Mouse (Mus musculus) frontal cortex, postnatal 10 days (tissue): ENCODE data around the gene Vstm5.
A peak's percentile ranks its signal among the peaks of the same experiment; 100 is the strongest.
"Not testable (repeated sequence)": the region's sequence is repeated elsewhere in the genome, so short reads cannot be mapped to it uniquely, and the experiment has no call there.

Source experiments
- DNase-seq, 2 experiments: peaks; one replicate each; pipeline ENCODE4 v3.0.0; 2022; ENCODE audit warnings: low spot score in 2 of 2, mixed read lengths in 1 of 2

Gene Vstm5

DNA sequence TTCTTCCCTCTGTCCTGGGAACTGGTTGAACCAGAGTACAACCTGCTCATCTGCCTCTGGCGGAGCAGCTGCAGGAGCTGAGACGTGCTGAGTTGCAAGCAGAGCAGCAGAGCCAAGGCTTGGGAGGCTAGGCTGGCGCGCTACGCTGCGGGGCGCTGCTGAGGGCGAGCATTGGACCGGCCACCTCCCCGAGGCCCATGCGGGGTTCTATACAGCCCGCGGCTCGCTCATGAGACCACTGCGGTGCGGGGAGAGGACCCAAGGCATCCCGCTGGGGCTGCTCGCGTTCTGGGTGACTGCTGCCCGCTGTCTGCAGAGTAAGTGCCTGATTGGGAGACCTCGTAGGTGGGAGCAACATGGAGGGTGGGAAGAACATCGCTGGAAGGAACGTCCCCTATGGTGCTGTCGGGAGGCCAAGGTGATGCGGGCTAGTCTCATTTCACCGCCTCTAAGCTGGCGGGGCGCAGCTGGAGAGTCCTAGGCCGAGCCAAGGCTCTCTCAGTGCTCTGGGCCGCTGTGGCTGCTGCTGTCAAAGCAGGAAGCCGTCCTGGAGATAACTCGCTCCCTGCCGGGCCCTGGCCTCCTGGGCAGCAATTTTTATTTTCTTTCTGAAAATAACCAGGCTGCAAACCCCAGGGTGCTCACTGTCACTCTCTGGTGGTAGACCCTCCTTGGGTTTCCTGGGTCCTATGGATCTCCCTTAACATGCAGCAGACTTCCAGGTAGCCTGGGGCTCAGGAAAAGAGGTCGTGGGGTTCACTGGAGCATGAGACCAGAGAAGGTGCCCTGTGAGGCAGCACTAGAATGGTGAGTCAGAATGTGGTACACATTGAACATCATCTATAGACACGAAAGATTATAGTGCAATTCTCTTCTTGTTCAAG is at the start of gene Vstm5:
Gene Vstm5, plus strand, starts transcription at position 4 of the 884 bp plus-strand sequence.
- DNase-seq = peak in 1 of 2 experiments; percentile 36

DNA sequence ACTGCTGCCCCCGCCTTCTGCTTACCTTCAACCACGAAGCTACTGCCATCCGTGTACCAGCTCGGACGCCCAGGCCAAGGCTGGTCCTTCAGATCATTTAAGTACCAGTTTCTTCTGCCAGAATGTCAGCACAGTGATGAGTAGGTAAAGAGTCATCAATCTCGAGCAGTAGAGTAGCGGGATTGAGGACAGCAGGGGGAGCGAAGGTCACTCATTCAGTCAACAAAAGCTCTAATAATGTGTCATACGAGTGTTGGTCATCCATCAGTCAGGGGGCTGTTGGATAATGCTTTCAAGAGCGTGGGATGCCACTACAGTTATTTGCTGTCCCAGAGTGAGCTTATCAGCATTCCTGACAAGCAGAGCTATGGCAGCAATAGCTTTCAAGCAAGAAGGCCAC is 44.0 kb upstream of the Vstm5 start:
- DNase-seq = not testable (repeated sequence)

DNA sequence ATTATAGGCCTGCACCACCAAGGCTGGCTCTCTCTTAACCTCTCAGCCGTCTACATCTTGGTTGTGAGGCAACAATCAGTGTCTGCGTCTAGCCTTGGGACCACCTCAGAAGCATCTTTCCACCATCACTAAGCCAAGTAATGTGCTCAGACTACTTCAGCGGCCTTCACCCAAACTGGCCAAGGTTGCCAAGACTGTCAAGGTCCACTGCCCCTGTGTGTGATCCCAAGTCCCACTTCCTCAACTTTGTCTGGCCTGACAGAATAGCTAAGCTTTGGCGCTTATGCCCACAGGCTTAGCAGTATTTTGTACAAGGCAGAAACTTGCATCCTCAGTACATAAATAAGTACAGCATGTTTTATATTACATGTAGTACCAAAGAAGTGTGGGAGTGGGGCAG is 32.2 kb upstream of the Vstm5 start:
- no peak for DNase-seq

DNA sequence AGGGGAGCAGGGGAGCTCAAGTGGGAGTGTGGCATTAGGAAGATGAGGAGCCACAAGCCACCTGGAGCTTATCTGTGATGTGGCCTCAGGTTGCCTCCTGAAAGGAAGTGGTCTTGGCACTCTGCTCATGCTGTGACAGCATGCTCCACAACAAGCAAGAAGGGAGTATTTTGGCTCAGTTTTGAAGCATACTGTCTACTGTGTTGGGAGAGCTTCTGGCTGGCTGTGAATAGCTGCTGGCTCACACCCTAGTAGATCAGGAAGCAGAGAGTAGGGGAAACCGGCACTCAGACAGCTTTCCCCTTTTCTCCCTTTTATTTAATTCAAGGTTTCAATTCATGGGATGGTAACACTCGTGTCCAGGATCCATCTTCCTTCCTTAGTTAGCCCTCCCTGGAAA is 29.5 kb upstream of the Vstm5 start:
- DNase-seq = peak in 1 of 2 experiments; percentile 6

DNA sequence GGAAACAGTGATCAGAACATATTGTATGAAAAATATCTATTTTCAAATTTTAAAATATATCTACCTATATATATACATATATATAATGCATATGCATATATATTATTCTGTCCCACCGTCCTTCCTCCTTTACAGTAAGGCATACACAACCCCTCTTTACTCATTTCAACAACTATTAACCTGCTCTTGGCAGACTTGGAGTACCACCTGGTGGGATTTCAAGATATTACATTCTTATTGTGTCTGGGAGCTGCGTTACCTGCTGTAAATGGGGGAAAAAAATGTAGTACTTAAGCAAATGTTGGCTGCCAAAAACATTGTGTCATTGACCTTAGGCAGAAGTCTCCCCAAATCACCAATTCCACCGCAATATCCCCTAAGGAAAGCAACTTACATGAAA is 27.0 kb upstream of the Vstm5 start:
- no peak for DNase-seq

DNA sequence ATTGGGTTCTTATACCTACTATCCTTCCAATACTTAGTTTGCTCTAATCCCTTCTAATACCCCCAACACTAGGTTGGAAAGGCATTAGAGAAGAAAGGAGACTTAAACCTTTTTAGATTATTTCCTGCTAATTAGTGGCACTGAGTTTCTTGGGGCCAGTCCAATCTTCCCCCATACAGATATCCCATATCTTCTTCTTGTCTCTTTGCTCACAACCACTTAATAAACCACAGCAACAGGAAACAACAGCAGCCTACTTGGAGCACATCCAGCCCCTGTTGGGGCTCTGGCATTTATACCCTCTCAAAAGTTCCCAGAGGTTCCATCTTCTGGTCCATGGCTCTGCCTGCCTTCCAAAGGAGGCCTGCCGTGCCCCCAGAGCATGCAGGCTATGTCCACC is 25.1 kb upstream of the Vstm5 start:
- no peak for DNase-seq

DNA sequence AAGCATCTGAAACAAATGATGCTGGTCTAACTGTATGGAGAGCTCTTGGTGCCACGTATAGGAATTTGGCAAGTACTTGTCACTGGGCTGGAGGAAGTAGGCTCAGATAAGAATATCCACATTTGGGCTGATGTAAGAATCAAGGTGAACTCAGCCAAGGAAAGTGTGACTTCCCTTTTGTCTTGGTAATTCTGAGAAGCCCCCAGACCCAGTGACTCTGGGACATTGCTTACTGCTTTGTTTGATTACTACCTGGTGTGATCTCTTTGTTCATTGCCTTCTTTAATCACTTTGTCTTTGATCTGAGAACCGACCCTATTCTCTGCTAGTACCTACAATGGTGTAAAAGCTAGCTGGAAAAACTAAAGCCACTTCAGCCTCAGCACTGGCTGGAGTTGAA is 13.9 kb upstream of the Vstm5 start:
- DNase-seq = no peak

DNA sequence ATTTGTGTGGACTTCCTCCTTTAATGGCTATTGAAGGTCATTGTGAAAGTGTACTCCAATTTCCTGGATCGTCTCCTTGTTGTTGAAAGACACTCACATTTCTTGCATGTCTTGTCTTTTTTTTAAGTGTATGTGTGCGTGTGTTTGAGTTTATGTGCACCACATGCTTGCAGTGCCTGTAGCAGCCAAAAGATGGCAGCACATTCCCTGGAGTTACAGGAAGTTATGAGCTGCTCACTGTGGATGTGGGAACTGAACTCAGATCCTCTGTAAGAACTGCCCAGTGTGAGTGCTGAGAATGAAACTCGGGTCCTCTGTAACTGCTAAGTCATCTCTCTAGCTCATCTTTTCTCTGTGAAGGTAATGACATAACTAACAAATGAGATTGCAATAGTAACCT is 6.4 kb upstream of the Vstm5 start:
- DNase-seq = no peak

DNA sequence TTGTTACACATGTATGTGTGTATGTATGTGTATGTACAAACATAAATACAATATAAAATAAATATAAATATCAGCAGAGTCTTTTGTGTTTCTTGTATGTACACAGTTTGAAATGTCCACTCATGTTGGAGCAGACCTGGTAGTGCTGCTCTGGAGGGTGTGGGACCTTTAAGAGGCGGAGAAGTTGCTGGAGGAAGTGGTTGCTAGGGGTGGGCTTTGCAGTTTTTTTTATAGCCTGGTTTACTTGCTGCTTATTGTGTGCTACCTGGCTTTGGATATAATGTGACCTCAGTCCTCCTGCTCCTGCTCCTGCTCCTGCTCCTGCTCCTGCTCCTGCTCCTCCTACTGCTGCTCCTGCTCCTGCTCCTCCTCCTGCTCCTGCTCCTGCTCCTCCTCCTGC is 5.2 kb upstream of the Vstm5 start:
- no peak for DNase-seq

DNA sequence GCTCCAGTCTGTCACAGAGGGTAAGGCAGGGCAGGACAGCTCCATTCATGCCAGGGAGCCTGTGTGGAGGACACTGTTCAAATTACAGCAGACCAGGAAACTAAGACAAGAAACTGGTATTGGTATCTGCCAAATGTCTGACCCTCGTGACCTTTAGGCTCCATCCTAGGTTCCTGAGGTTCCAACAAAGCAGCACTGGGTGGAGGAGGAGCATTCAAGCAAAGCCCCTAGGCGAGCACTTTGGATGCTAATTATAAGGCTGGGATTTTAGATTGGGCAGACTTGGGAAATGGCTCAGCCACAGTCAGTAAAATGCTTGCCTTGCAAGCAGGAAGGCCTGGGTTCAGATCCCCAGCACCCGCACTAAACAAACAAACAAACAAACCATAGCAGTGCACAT is 2.9 kb upstream of the Vstm5 start:
- DNase-seq = no peak

DNA sequence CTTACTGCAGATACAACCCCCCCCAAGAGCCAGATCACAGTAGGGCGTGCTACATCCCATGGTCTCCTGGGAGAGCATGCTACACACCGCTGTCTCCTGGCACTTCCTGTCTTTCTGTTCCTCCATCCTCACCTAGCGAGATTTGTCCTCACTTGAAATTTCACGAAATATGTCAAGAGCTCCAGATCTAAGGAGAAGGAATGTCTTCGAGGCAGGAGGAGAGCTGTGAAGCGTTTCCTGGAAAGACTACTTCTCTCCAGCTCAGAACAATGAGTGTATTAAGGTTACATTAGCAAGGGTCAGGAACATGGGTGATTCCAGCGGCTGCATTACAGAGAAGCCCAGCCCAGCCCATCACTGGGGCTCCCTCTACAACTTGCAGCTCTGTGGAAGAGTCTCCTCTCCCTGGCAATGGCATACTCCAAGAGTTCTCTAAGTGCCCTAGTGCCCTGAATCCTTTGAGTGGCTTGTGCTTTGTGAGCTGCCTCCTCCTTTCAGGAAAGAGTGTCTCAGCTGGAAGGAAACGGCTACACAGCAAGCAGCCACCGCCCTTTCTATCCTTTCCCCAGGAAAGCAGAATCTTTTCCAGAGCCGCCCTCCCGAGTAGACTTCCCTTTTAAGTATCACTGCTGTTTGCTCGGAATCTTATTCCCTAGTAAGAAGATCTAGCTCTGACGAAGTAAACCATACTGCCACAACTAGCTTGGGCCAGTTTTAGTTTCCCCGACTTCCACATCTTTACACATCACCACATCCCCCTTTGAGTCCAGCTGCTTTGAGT is 1.1 kb upstream of the Vstm5 start:
- DNase-seq = no peak

DNA sequence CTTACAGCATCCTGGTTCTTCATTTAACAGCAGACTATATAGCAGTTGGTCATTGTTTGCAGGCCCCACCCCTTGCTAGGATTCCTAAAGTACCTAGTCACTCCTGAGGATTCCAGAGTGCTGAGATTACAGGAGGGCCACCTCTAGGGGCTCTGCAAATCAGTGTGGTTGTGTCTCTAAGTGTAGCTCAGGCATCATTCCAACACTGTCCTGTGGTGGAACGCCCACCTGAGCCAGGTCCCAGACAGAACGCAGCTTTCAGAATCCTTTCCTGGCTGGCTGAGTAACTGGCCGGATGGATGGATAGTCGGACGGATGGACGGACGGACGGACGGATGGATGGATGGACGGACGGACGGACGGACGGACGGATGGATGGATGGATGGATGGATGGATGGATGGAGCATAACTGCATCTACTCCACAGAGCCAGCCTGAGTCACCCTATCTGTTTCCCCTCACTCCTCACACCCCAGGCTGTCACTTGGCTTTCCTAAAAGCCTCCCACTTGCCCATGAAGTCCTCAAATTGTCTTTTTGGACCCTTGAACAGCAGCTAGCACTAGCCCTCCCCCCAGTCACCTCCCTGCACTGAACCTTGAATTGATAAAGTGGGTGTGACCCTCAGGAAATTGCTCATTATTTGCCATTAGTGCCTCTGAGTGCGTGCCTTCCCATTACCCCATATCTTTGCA is 401 bp upstream of the Vstm5 start:
- no peak for DNase-seq

DNA sequence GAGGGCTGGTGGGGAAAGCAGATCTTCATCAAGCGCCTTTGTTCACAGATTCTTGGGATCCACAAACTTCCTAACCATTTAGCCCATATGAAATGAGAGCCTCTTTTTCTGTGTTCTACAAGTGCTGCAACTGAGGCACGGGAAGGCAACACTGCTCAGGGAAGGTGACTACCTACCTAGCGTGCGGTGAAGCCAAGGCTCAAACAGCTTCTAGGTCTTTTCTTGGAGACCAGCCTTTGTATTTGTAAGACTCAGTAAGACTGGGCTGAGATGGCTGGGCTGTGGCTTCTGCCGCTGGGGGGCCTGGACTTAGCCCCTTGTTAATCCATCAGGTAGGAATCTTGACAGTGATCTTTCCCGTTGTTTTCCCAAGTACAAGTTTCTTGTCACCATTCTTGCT is 1.2 kb downstream of the Vstm5 start:
- DNase-seq = no peak

DNA sequence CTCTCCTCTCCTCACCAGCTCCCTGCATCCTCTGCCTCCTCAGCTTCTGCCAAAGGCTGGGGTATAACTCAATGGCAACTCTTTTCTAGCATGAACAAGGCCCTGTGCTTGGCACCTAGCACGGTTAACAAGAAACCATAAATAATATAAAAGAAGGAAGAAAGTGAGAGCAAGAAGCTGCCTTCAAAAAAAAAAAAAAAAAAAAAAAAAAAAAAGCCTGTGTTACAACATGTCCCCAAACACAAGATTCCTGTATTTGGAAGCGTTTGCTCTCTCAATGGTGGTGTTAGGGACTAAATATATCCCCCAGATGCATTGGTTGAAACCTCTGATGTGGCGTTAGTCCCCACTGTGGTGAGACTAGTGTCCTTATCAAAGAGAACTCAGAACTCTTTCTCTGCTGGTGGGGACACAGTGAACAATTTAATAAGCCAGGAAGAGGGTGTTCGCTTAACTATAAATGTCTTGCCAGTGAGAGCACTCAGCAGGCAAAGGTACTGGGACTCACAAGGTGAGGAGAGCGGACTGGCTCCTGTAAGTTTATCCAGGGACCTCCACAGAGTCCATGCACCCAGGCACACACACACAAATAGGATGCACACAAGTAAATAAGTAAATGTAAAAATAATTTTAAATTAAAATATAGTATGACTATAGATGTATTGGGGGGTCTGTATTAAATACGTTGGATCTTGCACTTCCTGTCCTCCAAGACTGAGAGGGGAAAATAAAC is 2.2 kb downstream of the Vstm5 start:
- DNase-seq = no peak

DNA sequence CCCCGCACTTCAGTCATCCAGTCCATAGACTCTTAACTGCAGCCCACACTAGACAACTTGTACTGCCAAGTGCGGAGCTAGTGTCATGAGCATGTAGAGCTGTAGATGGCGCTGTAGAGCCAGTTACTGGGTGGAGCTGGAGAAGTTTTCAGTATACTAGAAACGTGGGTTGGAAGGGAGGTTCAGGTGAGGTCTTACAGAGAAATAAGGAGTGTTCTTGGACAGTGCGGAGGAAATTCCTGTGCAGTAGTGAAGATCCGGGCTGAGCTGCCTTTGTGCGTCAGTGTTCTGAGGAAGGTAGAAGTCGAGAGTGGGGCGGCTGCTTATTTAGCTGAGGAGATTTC is 2.7 kb downstream of the Vstm5 start:
- peak in 1 of 2 experiments; percentile 35 for DNase-seq

DNA sequence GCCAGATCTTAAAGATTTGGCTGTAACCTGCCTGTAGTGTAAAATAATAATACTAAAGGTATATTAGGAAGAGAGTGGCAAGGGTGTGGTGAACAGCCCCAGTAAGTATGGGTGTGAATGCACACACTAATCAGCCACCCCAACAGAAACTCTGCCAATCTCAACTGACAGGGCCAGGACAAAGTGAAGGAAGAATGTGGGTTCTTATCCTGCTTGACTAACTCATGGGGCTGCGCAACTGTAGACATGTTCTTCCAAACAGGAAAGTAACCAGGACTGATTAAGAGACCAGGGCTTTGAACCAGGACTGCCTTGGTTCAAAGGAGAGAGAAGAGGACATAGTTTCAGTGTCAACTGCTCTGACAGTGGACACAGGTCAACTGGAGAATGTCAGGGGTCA is 3.3 kb downstream of the Vstm5 start:
- DNase-seq = no peak

DNA sequence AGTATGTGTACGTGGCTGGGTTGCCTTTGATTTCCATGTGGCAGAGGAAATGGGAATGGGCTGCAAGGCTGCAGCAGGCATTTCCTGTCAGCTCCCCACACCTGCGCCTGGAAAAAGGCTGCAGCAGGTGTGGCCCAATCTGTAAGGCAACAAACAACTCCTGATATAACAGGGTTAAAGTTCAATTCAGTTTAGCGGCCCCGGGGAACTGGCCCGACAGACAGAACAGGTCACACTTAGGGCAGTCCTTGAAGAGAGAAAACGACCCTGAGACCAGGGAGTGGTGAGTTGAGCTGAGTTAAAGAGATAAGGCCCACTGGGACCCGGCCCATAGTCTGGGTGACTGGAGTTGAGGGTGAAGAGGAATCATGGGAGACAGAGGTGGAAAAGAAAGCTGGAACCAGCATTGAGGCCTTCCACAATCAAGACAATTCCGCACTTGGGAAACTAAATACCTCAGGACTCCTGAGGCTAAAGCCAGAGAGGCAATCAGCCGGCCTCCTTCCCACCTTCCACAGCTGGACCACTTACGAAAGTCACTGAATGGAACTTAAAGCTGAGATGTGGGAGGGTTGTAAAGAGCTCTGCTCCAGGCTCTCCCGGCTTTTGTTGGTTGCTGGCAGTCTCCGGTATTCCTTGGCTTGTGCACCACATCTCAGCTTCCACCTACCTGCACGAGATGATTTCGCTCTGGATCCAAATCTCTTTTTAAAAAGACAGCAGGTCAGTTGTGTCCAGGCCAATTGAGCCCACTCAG is 6.7 kb downstream of the Vstm5 start:
- DNase-seq = no peak

DNA sequence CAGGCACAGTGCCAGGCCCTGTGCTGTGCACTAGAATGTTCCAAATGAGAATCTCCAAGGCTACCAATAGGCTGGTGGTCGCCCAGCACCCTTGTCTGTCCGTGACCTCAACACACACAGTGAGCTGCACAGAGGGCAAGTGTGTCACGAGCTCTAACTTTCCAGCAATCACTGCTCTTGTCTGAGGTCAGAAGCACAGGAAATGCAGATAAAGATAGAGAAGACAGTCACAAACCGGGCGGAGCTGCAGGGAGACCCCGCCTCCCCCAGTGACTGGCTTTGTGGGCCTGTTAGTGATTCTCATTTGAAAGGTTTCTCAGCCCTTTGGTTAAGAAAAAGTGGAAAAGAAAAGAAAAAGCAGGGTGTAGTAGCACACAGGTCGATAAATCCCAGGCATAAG is 11.5 kb downstream of the Vstm5 start:
- no peak for DNase-seq

DNA sequence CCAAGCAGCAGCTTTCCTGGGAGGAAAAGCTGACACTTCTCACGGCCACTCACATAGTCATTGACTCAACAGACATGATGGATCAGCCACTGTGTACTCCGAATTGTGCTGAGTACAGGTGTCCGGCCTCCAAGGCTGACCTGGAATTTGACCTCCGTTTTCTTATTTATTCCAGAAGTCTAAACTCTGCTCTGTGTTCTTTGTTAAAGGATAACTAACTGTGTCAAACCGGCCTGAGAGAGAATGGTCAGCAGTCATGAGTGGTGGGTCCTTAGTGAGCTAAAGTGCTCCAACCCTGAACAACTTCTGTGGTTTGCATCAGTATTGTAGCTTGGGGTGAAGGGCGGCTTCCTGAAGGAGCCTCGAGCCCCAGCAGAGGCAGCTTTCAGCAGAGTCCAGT is 13.4 kb downstream of the Vstm5 start:
- DNase-seq = no peak

DNA sequence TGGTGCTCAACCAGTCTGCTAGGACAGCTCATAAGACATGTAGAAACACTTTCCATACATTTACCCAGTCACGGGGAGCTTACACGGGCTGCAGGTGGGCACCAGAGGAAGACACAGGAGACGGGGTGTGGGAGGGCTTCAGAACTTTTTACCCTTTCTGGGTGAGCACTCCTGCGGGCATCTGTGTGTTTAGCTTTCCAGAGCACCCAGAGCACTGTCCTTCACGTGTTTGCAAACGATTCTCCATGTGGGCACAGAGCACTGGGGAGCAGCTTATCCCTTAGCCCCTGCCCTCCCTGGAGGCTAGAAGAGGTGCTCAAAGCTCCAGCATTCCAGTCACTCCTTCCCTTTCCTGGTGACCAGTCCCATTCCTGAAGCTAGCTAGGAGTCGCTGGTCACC is 15.7 kb downstream of the Vstm5 start:
- DNase-seq = no peak

DNA sequence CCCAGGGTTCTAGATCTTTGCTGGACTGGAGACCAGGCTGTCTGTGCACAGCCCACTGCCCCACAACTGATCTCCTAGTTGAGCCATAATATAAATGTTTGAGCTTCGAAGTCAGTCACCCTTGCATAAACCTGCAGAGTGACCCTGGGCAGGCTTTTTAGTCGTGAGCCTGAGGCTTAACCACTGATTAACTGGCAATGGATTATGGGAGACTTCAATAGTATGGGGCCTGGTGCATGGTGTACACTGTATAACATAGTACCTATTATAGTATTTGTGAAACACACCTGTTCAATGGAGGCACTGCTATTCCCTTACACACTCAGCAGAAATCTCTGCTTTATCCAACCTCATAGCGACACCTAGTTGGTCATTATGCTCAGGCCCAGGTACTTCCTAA is 17.4 kb downstream of the Vstm5 start:
- DNase-seq = no peak
